Mouse (Mus musculus) liver, embryonic 12.5 days (tissue): Measurements from ENCODE around the gene Hoxc5. TPM values are rescaled to one million over a fixed set of nuclear protein-coding genes. Genes with fewer than 3 reads are reported as not detected.

Source experiments
- ATAC-seq: fragments of 200-750 bp; cut with Nextera tagmentation; 2 replicates; pipeline ENCODE4 v1.8.0; 2017; ENCODE audit warnings: moderate number of reproducible peaks, mild to moderate bottlenecking, moderate library complexity
- H3K27ac ChIP-seq: fragments of 300-500 bp; sonication (generic); 2 replicates; pipeline ENCODE4 v1.5.1; 2016; ENCODE audit warnings: mild to moderate bottlenecking
- H3K27me3 ChIP-seq: fragments of 300-500 bp; sonication (generic); replicated peaks from 2 replicates; pipeline ENCODE4 v1.6.1; 2016; ENCODE audit warnings: mild to moderate bottlenecking, moderate library complexity
- H3K36me3 ChIP-seq: fragments of 300-500 bp; sonication (generic); 2 replicates; pipeline ENCODE4 v1.6.1; 2016; ENCODE audit warnings: mild to moderate bottlenecking, moderate library complexity
- H3K4me1 ChIP-seq: fragments of 300-500 bp; sonication (generic); 2 replicates; pipeline ENCODE4 v1.6.1; 2016
- H3K4me2 ChIP-seq: fragments of 300-500 bp; sonication (generic); 2 replicates; pipeline ENCODE4 v1.6.1; 2016; ENCODE audit warnings: mild to moderate bottlenecking, moderate library complexity
- H3K4me3 ChIP-seq: fragments of 300-500 bp; sonication (generic); 2 replicates; pipeline ENCODE4 v1.5.1; 2016; ENCODE audit warnings: mild to moderate bottlenecking, moderate library complexity
- H3K9ac ChIP-seq: fragments of 300-500 bp; sonication (generic); 2 replicates; pipeline ENCODE4 v1.6.1; 2016; ENCODE audit warnings: mild to moderate bottlenecking, moderate library complexity
- H3K9me3 ChIP-seq: fragments of 300-500 bp; sonication (generic); replicated peaks from 2 replicates; pipeline ENCODE4 v1.6.1; 2016; ENCODE audit warnings: mild to moderate bottlenecking, moderate library complexity
- WGBS: fragments of 180-500 bp; shearing (Covaris S2); methylation state at CpG from one replicate; pipeline ENCODE4 v1.1.7; 2016; ENCODE audit not compliant: insufficient replicate concordance; 5-methylcytosine and 5-hydroxymethylcytosine counted together
- polyA plus RNA-seq: library from polyadenylated mRNA; unstranded; fragments of >200 nt; fragmentation: Nextera tagmentation; extraction: Ambion mirVana; gene quantifications from 2 replicates; pipeline ENCODE4 v1.2.1, GENCODE M21; 2016

Gene Hoxc5
- polyA plus RNA-seq, result 0.92 and 1.2 TPM in 2 replicates

DNA sequence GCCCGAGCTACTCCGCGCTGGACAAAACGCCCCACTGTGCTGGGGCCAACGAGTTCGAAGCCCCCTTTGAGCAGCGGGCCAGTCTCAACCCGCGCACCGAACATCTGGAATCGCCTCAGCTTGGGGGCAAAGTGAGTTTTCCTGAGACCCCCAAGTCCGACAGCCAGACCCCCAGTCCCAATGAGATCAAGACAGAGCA, at the start of gene Hoxc5:
Gene Hoxc5 (plus strand): TSS at position 132 of the 199 bp plus-strand sequence.
- no peak within 1 kb of the TSS for H3K27ac ChIP-seq
- no peaks in the 10 kb centered on the region for H3K36me3 ChIP-seq
- WGBS, result 6% methylated on average over 12 of the region's 12 CpGs
- ATAC-seq, result no peak
- no peak within 1 kb of the TSS for H3K9ac ChIP-seq
- no peaks in the 10 kb centered on the region for H3K4me1 ChIP-seq
- peak within 1 kb of the TSS; percentile 9; the same call in 1 of the 2 replicates for H3K4me3 ChIP-seq
- peaks cover 99% of the 10 kb centered on the region for H3K27me3 ChIP-seq
- no peaks in the 10 kb centered on the region for H3K9me3 ChIP-seq
- H3K4me2 ChIP-seq, result peak within 1 kb of the TSS; percentile 27; the same call in 1 of the 2 replicates

GRCm38 (mm10) chr15:102917972-102918572, 49.2 kb upstream of the Hoxc5 start:
- H3K4me1 ChIP-seq, result no peaks in the 10 kb centered on the region
- H3K36me3 ChIP-seq, result no peaks in the 10 kb centered on the region
- H3K9ac ChIP-seq, result no peak overlapping the region
- no peak overlapping the region for H3K4me2 ChIP-seq
- no peak overlapping the region for H3K27ac ChIP-seq
- no peaks in the 10 kb centered on the region for H3K9me3 ChIP-seq
- no peak for ATAC-seq
- H3K4me3 ChIP-seq, result no peak overlapping the region
- WGBS, result 3% methylated on average over 20 of the region's 20 CpGs
- H3K27me3 ChIP-seq, result peaks cover 93% of the 10 kb centered on the region

GRCm38 (mm10) chr15:102918611-102919265, 48.5 kb upstream of the Hoxc5 start:
- H3K4me3 ChIP-seq, result no peak overlapping the region
- WGBS, result 6% methylated on average over 7 of the region's 7 CpGs
- ATAC-seq, result no peak
- H3K4me1 ChIP-seq, result no peaks in the 10 kb centered on the region
- peaks cover 94% of the 10 kb centered on the region for H3K27me3 ChIP-seq
- H3K36me3 ChIP-seq, result no peaks in the 10 kb centered on the region
- H3K9ac ChIP-seq, result no peak overlapping the region
- H3K27ac ChIP-seq, result no peak overlapping the region
- H3K4me2 ChIP-seq, result no peak overlapping the region
- H3K9me3 ChIP-seq, result no peaks in the 10 kb centered on the region

DNA sequence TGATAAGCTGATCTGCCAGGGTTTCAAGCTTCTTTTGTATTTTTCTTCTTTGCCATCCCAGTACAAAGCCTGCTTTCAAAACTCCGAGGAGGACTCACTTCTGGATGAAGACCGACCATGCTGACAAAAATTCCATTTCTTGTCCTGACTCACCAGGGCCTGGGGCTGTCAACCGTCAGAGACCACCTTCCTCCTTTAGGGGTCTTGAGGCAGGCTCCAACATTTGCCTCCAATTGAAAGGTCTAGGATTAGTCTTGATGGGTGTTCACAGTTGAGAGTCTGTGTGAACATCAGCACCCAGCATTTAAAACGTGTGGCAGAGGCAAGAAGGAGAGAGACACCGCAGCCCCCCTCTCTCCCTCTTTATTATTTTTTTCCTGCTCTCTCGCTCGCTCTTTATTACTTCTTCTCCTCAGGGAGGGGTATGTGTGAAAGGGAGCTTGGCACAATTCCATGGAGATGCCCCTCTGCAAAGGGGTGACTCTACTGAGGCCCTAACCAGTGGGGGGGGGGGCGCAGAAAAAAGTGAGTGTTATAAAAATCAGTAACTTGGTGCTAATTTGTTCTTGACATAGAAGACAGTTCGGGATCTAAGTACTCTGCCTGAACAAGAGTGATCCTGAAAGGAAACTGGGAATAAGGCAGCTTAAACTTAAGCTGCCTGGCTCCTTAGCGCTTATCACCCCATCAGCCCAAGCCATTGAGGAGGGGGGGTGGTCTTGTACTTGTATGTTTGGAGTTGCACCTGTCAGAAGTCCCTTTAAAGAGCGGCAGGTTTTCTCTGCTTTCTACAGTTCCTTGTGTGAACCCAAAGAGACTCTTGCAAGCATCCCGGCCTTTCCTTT, 47.7 kb upstream of the Hoxc5 start:
- H3K36me3 ChIP-seq, result no peaks in the 10 kb centered on the region
- no peak overlapping the region for H3K4me2 ChIP-seq
- no peaks in the 10 kb centered on the region for H3K4me1 ChIP-seq
- no peak for ATAC-seq
- WGBS, result 5% methylated on average over 12 of the region's 12 CpGs
- no peak overlapping the region for H3K27ac ChIP-seq
- H3K27me3 ChIP-seq, result peaks cover 97% of the 10 kb centered on the region
- no peaks in the 10 kb centered on the region for H3K9me3 ChIP-seq
- no peak overlapping the region for H3K9ac ChIP-seq
- H3K4me3 ChIP-seq, result no peak overlapping the region

- no peak overlapping the region for H3K27ac ChIP-seq
- no peak for ATAC-seq
- H3K4me2 ChIP-seq, result peak overlapping the region; percentile 25
- WGBS, result 3% methylated on average over 20 of the region's 20 CpGs
- no peaks in the 10 kb centered on the region for H3K9me3 ChIP-seq
- H3K36me3 ChIP-seq, result no peaks in the 10 kb centered on the region
- H3K27me3 ChIP-seq, result peaks cover 99% of the 10 kb centered on the region
- H3K9ac ChIP-seq, result no peak overlapping the region
- H3K4me1 ChIP-seq, result no peaks in the 10 kb centered on the region
- H3K4me3 ChIP-seq, result no peak overlapping the region
Observed at GRCm38 (mm10) chr15:102920619-102921018, 46.6 kb upstream of the Hoxc5 start.

DNA sequence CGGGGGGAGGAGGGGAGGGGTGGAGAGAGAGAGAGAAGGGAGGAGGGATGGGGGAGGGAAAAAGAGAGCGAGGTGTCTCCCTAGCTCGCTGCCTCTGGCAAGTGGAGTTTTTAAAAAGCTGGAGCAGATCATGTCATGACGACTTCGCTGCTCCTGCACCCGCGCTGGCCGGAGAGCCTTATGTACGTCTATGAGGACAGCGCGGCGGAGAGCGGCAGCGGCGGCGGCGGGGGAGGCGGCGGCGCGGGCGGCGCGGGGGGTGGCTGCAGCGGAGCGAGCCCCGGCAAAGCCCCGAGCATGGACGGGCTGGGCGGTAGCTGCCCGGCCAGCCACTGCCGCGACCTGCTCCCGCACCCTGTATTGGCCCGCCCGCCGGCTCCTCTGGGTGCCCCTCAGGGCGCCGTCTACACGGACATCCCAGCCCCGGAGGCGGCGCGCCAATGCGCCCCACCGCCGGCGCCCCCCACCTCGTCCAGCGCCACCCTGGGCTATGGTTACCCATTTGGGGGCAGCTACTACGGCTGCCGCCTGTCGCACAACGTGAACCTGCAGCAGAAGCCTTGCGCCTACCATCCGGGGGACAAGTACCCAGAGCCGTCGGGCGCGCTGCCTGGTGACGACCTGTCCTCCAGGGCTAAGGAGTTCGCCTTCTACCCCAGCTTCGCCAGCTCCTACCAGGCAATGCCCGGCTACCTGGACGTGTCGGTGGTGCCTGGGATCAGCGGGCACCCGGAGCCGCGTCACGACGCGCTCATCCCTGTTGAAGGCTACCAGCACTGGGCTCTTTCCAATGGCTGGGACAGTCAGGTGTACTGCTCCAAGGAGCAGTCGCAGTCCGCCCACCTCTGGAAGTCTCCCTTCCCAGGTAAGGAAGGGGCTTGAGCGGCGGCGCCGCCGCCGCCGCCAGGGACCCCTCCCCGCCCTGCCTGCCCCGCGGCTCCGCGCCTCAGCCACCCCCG, 45.9 kb upstream of the Hoxc5 start, which contains the start of gene Hoxc13:
Gene Hoxc13 (plus strand): TSS at position 51 of the 959 bp plus-strand sequence.
- Histone ChIP-seq H3K36me3 (no peaks in the 10 kb centered on the region), H3K27me3 (peaks cover 99% of the 10 kb centered on the region), H3K27ac (no peak within 1 kb of the TSS), H3K4me3 (no peak within 1 kb of the TSS), H3K4me2 (peak within 1 kb of the TSS; percentile 25), H3K4me1 (no peaks in the 10 kb centered on the region), H3K9ac (no peak within 1 kb of the TSS), H3K9me3 (no peaks in the 10 kb centered on the region)
- 3% methylated on average over 68 of the region's 88 CpGs for WGBS
- no peak for ATAC-seq

GRCm38 (mm10) chr15:102922012-102922362, 45.3 kb upstream of the Hoxc5 start:
- H3K9me3 ChIP-seq, result no peaks in the 10 kb centered on the region
- peaks cover 99% of the 10 kb centered on the region for H3K27me3 ChIP-seq
- H3K4me1 ChIP-seq, result no peaks in the 10 kb centered on the region
- H3K27ac ChIP-seq, result no peak overlapping the region
- H3K4me3 ChIP-seq, result no peak overlapping the region
- no peaks in the 10 kb centered on the region for H3K36me3 ChIP-seq
- 1% methylated on average over 24 of the region's 24 CpGs for WGBS
- H3K4me2 ChIP-seq, result no peak overlapping the region
- H3K9ac ChIP-seq, result no peak overlapping the region
- ATAC-seq, result no peak

DNA sequence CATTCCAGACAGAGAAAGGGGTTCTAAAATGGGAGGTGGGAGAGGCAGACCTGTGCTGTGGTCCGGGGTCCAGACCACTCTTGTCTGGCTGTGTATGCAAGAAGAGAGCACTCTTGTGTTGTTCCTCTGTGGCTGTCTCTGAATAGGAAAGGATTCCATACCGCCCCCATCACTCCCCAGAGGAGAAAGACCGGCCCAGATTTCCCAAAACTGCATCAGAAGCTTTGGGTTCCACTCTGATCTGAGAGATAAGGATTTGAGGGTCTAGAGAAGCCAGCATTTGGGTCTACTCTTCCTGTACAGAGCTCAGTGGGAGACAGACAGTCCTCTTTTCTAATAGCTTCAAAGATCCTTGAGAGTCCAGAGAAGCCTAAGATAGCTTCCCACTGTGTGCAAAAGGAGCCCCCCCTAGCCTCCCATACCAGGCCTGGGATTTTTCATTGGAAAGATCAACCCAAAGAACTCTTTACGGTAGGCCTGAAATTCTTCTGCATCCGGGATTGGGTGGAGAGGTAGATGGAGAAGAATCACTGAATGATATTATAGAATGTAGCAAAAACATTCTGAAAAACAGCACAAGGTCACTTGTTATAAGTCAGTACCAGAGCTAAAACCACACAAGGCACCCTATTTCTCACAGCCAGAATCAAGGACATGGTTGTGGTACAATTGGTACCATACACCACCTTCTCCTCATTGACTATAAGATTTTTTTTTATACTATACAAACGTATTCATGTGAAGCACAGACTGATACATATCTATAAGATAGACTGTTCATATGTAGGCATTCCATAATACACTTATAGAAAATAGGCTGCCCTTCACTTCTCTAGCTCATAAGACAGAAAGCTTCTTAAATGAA, 44.4 kb upstream of the Hoxc5 start:
- ATAC-seq, result no peak
- Histone ChIP-seq H3K27me3 (peaks cover 99% of the 10 kb centered on the region), H3K4me1 (no peaks in the 10 kb centered on the region), H3K9ac (no peak overlapping the region), H3K27ac (no peak overlapping the region), H3K9me3 (no peaks in the 10 kb centered on the region), H3K36me3 (no peaks in the 10 kb centered on the region), H3K4me3 (no peak overlapping the region), H3K4me2 (no peak overlapping the region)
- 10% methylated on average over 6 of the region's 6 CpGs for WGBS

GRCm38 (mm10) chr15:102927032-102927645, 40.1 kb upstream of the Hoxc5 start:
- no peak overlapping the region for H3K4me3 ChIP-seq
- no peaks in the 10 kb centered on the region for H3K9me3 ChIP-seq
- no peak overlapping the region for H3K4me2 ChIP-seq
- no peak overlapping the region for H3K27ac ChIP-seq
- H3K9ac ChIP-seq, result no peak overlapping the region
- no peaks in the 10 kb centered on the region for H3K4me1 ChIP-seq
- H3K27me3 ChIP-seq, result peaks cover 99% of the 10 kb centered on the region
- 3% methylated on average over 40 of the region's 40 CpGs for WGBS
- no peak for ATAC-seq
- no peaks in the 10 kb centered on the region for H3K36me3 ChIP-seq

DNA sequence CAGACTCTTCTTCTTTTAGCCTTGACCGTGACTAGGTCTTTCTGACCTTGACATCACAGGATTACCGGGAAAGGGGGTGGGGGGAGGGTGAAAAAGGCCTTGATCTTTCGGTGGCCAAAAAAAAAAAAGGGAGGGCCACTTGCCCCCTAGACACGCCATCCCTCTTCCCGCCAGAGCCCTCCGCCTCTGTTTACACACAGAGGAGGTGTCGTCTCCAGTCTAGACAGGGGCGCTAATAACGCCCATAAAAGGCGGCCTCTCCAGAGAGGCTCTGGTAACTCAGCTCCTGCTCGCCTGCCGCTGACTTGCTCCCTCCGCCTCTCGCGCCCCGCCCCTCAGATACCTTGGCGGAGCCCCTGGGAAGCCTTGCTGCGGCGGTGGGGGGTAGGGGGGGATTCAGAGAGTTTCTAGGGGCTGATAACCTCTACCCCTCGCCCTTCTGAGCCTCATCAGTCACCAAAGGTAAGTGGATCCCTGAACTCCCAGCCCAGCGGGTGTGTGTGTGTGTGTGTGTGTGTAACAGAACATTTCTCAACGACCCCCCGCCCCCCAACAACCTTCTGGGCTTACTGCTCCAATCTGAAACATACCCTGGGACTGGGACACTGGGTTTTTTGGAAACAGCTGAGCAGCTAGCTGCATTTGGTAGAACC, 35.4 kb upstream of the Hoxc5 start:
- Histone ChIP-seq H3K9me3 (no peaks in the 10 kb centered on the region), H3K9ac (no peak overlapping the region), H3K27ac (no peak overlapping the region), H3K27me3 (peaks cover 100% of the 10 kb centered on the region), H3K4me1 (no peaks in the 10 kb centered on the region), H3K36me3 (no peaks in the 10 kb centered on the region), H3K4me2 (no peak overlapping the region), H3K4me3 (no peak overlapping the region)
- WGBS, result 4% methylated on average over 23 of the region's 23 CpGs
- no peak for ATAC-seq
